Mouse (Mus musculus) kidney, postnatal 0 days (tissue): Measurements from ENCODE around the gene Ttll10. TPM values are rescaled to one million over a fixed set of nuclear protein-coding genes. Genes with fewer than 3 reads are reported as not detected.
A peak's percentile ranks its signal among the peaks of the same experiment; 100 is the strongest.

Source experiments
- ATAC-seq: fragments of 200-750 bp; cut with Nextera tagmentation; replicated peaks from 2 replicates; pipeline ENCODE4 v1.8.0; 2017; ENCODE audit warnings: low read depth, moderate number of reproducible peaks, moderate TSS enrichment, moderate library complexity; ENCODE audit not compliant: low FRiP score
- DNase-seq: peaks from one replicate; pipeline ENCODE4 v3.0.0-alpha.2; 2016; ENCODE audit warnings: low spot score
- H3K27ac ChIP-seq: fragments of 300-500 bp; sonication (generic); 2 replicates; pipeline ENCODE4 v1.5.1; 2014; ENCODE audit warnings: mild to moderate bottlenecking
- H3K27me3 ChIP-seq: fragments of 300-500 bp; sonication (generic); 2 replicates; pipeline ENCODE4 v1.6.1; 2014; ENCODE audit warnings: low read length, mixed read lengths; ENCODE audit not compliant: insufficient read depth
- H3K36me3 ChIP-seq: fragments of 300-500 bp; sonication (generic); 2 replicates; pipeline ENCODE4 v1.6.1; 2014; ENCODE audit warnings: low read length, mixed read lengths; ENCODE audit not compliant: insufficient read depth
- H3K4me1 ChIP-seq: fragments of 300-500 bp; sonication (generic); replicated peaks from 2 replicates; pipeline ENCODE4 v1.6.1; 2014; ENCODE audit warnings: antibody characterized with exemption, low read length, mixed read lengths; ENCODE audit not compliant: insufficient read depth
- H3K4me2 ChIP-seq: fragments of 300-500 bp; sonication (generic); 2 replicates; pipeline ENCODE4 v1.6.1; 2014; ENCODE audit warnings: mild to moderate bottlenecking, low read length, moderate library complexity, mixed read lengths
- H3K4me3 ChIP-seq: fragments of 300-500 bp; sonication (generic); replicated peaks from 2 replicates; pipeline ENCODE4 v1.5.1; 2014; ENCODE audit warnings: low read depth, low read length
- H3K9ac ChIP-seq: fragments of 300-500 bp; sonication (generic); 2 replicates; pipeline ENCODE4 v1.6.1; 2014; ENCODE audit warnings: low read depth, low read length
- H3K9me3 ChIP-seq: fragments of 300-500 bp; sonication (generic); replicated peaks from 2 replicates; pipeline ENCODE4 v1.6.1; 2016; ENCODE audit warnings: low read length, inconsistent platforms, mixed read lengths
- CTCF ChIP-seq: IDR thresholded peaks from 2 replicates; pipeline ENCODE4 v1.5.1; 2016; ENCODE audit warnings: antibody characterized with exemption, low read depth, mild to moderate bottlenecking, moderate library complexity
- WGBS: fragments of 180-500 bp; shearing (Covaris S2); extraction: QIAGEN DNeasy Blood & Tissue Kit; methylation state at CpG from one replicate; pipeline ENCODE4 v1.1.7; 2014; 5-methylcytosine and 5-hydroxymethylcytosine counted together
- polyA plus RNA-seq: library from polyadenylated mRNA; unstranded; fragments of >200 nt; fragmentation: Nextera tagmentation; extraction: Ambion mirVana; gene quantifications from 2 replicates; pipeline ENCODE4 v1.2.1, GENCODE M21; 2015

Ttll10 gene
- polyA plus RNA-seq, 1 experiment from 2014 or later, result 5.6 TPM

DNA sequence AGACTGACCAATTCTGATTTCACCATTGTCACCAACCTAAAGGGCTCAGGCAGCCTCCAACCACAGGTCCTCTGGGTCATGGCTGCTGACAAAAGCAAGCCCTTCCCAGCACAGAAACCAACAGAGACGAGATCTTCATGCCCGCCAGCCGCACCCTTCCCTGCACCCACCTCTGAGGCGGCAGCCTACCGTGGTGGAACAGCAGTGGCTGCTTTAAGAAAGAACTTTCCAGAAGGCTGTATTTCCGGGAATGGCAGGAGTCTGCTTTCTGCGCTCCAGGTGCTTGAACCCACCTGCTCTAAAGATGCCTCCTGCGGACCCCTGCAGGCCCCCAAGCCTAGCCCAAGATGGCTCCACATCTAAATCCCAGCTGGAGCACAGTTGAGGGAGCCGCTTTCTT lies 388 bp downstream of the Ttll10 start:
- no peak for DNase-seq
- Histone ChIP-seq H3K4me1 (0 out of 2 replicates have a peak, but pooled peaks cover 6% of the 10 kb centered on the region), H3K4me3 (peak overlapping the region; percentile 32), H3K27me3 (no peaks in the 10 kb centered on the region), H3K27ac (peak overlapping the region; percentile 95), H3K4me2 (peak overlapping the region; percentile 47), H3K9me3 (no peaks in the 10 kb centered on the region), H3K9ac (peak overlapping the region; percentile 59), H3K36me3 (no peaks in the 10 kb centered on the region)
- TF ChIP-seq CTCF, result no peak
- no peak for ATAC-seq
- WGBS, result 61% methylated on average over 9 of the region's 9 CpGs

DNA sequence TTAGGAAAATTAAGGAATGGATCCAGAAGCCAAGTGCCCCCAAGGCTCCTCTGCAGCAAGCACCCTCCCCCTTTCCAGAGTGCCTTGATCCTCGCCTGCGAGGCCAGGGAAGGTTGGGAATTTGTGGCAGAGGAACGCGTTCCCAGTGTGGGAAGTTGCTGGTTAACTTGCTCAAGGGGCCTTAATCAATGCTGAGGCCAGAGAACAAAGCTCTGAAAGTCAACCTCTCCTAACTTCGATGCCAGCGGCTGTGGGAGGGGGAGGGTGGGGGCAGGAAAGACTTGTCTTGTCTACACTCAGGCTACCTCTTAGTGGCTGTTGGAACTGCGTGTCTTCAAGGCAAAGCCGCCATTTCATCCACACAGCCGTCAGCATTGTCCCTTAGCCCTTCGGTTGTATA lies 1.5 kb downstream of the Ttll10 start:
- Histone ChIP-seq H3K9me3 (no peaks in the 10 kb centered on the region), H3K27me3 (no peaks in the 10 kb centered on the region), H3K4me2 (peak overlapping the region; percentile 47), H3K4me1 (0 out of 2 replicates have a peak, but pooled peaks cover 6% of the 10 kb centered on the region), H3K4me3 (peak overlapping the region; percentile 32), H3K36me3 (no peaks in the 10 kb centered on the region), H3K27ac (peak overlapping the region; percentile 95), H3K9ac (peak overlapping the region; percentile 19)
- ATAC-seq (no peak), DNase-seq (no peak)
- no peak for TF ChIP-seq CTCF
- WGBS, result 57% methylated on average over 10 of the region's 10 CpGs

DNA sequence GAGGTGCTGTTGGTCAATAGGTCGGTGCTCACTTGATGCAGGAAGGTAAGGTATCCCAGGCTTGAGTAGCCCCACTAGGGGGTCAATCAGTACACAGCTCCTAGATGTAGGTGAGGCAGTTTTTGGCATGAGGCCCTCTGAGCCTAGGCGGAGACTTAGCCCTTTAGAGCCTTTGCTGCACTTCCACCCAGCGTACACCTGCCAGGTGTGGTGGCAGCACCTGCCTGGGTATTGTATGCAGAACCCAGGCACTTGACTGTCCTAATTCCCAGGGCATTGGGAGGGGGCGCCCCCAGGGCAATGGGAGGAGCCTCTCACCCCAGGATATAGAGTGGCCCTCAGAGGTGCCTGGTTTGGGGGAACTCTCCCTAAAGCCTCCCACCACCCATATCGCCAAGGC lies 4.0 kb downstream of the Ttll10 start:
- no peaks in the 10 kb centered on the region for H3K9me3 ChIP-seq
- no peaks in the 10 kb centered on the region for H3K36me3 ChIP-seq
- H3K9ac ChIP-seq, result no peak overlapping the region
- no peak overlapping the region for H3K4me2 ChIP-seq
- DNase-seq (no peak), ATAC-seq (no peak)
- peak overlapping the region; percentile 56 for H3K27ac ChIP-seq
- TF ChIP-seq CTCF, result 0 out of 2 replicates have a peak, but pooled peaks have one; percentile 3
- no peaks in the 10 kb centered on the region for H3K27me3 ChIP-seq
- WGBS, result 87% methylated on average over 5 of the region's 5 CpGs
- H3K4me1 ChIP-seq, result 0 out of 2 replicates have a peak, but pooled peaks cover 6% of the 10 kb centered on the region
- no peak overlapping the region for H3K4me3 ChIP-seq

DNA sequence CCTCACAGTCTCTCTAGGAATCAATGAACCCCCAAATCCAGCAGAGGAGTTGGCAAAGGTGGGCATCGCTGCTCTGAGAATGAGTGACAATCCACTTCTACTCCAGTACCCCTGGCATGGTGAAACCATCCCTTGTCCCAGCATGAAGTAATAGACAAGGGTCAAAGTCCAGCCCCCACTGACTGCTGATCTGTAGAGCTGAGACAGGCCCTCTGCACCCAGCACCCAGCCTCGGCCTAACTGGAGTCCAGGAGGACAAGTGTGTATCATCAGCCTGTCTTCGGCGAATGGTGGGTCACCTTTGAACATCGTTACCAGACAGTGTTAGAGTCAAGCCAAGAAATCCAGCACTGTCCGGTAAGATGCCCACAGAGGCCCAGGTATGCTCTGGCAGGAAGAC lies 4.6 kb downstream of the Ttll10 start:
- WGBS, result 84% methylated on average over 6 of the region's 6 CpGs
- no peaks in the 10 kb centered on the region for H3K9me3 ChIP-seq
- DNase-seq, result no peak
- no peak for TF ChIP-seq CTCF
- H3K4me1 ChIP-seq, result 0 out of 2 replicates have a peak, but pooled peaks cover 6% of the 10 kb centered on the region
- H3K4me2 ChIP-seq, result no peak overlapping the region
- no peaks in the 10 kb centered on the region for H3K27me3 ChIP-seq
- no peak overlapping the region for H3K9ac ChIP-seq
- no peaks in the 10 kb centered on the region for H3K36me3 ChIP-seq
- no peak overlapping the region for H3K27ac ChIP-seq
- ATAC-seq, result peak; percentile 52; the same call in 1 of the 2 replicates
- no peak overlapping the region for H3K4me3 ChIP-seq

DNA sequence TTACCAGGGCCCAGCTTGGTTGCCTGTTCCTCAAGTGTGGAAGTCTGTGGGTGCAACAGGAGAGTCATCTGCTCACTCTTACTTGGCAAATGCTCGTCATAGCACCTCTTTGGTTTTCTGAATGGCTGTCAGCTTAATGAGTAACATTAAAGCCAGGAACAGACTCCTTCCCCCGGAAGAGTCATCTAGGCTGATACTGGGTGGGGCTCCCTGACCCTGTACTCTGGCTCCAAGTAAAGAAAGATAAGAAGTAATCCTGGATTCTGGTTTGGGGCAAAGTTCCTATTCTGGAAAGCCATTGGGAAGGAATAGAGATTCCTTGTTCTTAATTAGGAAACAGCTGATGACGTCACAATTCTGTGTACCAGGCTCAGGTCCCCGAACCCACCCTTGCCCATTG lies 5.1 kb downstream of the Ttll10 start:
- Histone ChIP-seq H3K9ac (no peak overlapping the region), H3K4me3 (no peak overlapping the region), H3K4me2 (no peak overlapping the region), H3K4me1 (0 out of 2 replicates have a peak, but pooled peaks cover 6% of the 10 kb centered on the region), H3K27me3 (no peaks in the 10 kb centered on the region), H3K9me3 (no peaks in the 10 kb centered on the region), H3K27ac (no peak overlapping the region), H3K36me3 (no peaks in the 10 kb centered on the region)
- WGBS, result 64% methylated on average over 4 of the region's 4 CpGs
- no peak for TF ChIP-seq CTCF
- ATAC-seq (no peak), DNase-seq (no peak)

DNA sequence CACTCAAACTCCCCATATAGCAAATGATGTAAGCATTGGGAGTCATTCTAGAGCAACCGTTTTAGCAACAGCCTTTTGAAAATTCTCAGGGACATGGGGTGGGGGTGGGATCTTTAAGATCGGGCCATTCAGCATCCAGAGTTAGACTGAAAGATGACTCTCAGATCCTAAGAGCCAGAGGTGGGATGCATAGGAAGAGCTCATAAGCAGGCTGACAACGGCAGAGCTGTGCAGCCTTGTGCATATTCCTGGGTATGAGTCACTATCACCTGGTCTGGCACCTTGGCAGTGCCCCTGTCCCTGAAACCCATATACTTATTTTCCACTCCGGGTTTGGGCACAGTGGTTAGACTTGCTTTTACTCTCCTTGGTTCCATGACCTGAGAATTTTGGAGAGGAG lies 6.1 kb downstream of the Ttll10 start:
- DNase-seq (no peak), ATAC-seq (no peak)
- no peaks in the 10 kb centered on the region for H3K27me3 ChIP-seq
- 0 out of 2 replicates have a peak, but pooled peaks cover 6% of the 10 kb centered on the region for H3K4me1 ChIP-seq
- no peaks in the 10 kb centered on the region for H3K36me3 ChIP-seq
- H3K9me3 ChIP-seq, result no peaks in the 10 kb centered on the region
- TF ChIP-seq CTCF, result no peak
- 78% methylated on average over 4 of the region's 4 CpGs for WGBS
- no peak overlapping the region for H3K4me3 ChIP-seq
- no peak overlapping the region for H3K4me2 ChIP-seq
- no peak overlapping the region for H3K27ac ChIP-seq
- H3K9ac ChIP-seq, result no peak overlapping the region
